Mouse (Mus musculus): ENCODE results near the gene Psen2. TPM values are rescaled to one million over a fixed set of nuclear protein-coding genes. Genes with fewer than 3 reads are reported as not detected.
A peak's percentile ranks its signal among the peaks of the same experiment; 100 is the strongest.

Gene Psen2
- polyA plus RNA-seq, 1 experiment, result 3.1 TPM

DNA sequence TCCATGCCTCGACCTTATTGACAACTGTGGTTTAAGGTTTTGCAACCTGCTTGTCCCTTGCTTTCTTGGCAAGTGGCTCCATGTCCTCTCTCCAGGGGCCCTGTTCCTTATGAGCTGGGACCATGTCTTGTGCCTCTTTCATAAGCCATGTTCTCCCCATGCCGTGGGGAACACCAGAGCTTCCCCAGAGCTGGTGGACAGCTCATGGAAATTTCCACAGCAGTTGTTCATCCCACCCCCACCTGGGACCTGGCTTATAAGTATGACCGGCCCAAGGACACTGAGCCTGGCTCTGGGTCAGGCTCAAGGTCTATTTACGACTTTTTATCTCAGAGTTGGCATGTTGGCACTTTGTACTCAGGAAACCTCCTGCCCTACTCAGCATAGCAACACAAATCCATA is 53.2 kb downstream of the Psen2 start:
- Histone ChIP-seq H3ac (ENCODE audit: control insufficient read depth, insufficient read length, low read depth) (no peak overlapping the region), H3K36me3 (ENCODE audit: control insufficient read depth, insufficient read depth) (no peaks in the 10 kb centered on the region), H3K4me3 (ENCODE audit: insufficient read depth, poor library complexity, severe bottlenecking) (no peak overlapping the region), H3K27me3 (ENCODE audit: control insufficient read depth, insufficient read depth, insufficient read length) (peaks cover 12% of the 10 kb centered on the region), H3K79me2 (ENCODE audit: control insufficient read depth, insufficient read depth) (no peaks in the 10 kb centered on the region), H3K79me3 (ENCODE audit: low read depth) (no peaks in the 10 kb centered on the region)
- no peak for TF ChIP-seq CTCF (IDR thresholded peaks at IDR 0.05; ENCODE audit: control insufficient read depth, insufficient read depth, insufficient read length)
- TF ChIP-seq MYOD1 (IDR thresholded peaks at IDR 0.05; ENCODE audit: control insufficient read depth, insufficient read length, low read depth), result no peak
- no peak for TF ChIP-seq MYOG (IDR thresholded peaks at IDR 0.05; ENCODE audit: control insufficient read depth, extremely low read depth, insufficient read length)
- TF ChIP-seq CEBPB (IDR thresholded peaks at IDR 0.05; ENCODE audit: low read depth), result no peak
- no peak for TF ChIP-seq USF1 (IDR thresholded peaks at IDR 0.05; ENCODE audit: low read depth)
- no peak for TF ChIP-seq MAX (IDR thresholded peaks at IDR 0.05)
- no peak for TF ChIP-seq FOSL1 (IDR thresholded peaks at IDR 0.05; ENCODE audit: insufficient read depth, low read length, poor library complexity, severe bottlenecking)

DNA sequence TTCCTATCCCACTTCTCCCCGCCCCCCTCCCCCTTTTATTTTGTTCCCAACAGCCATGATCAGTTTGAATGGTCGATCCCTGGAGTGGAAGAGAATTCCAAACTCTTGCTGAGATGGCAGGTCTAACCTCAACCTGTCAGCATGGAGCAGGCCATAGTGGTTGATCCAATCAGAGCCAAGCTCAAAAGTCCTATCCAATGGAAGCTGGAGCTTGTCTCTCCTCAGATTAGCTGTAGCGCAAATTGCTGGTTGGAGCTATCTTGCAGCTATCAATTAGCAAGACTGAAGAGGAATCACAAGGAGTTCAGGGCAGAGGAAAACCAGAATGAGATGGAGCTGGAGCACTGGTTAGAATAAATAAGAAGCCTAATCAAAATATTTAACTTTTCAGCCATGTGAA is 54.9 kb downstream of the Psen2 start:
- no peak overlapping the region for H3K4me3 ChIP-seq (ENCODE audit: insufficient read depth, poor library complexity, severe bottlenecking)
- TF ChIP-seq USF1 (IDR thresholded peaks at IDR 0.05; ENCODE audit: low read depth), result no peak
- no peak for TF ChIP-seq MAX (IDR thresholded peaks at IDR 0.05)
- H3K36me3 ChIP-seq (ENCODE audit: control insufficient read depth, insufficient read depth), result no peaks in the 10 kb centered on the region
- no peak overlapping the region for H3ac ChIP-seq (ENCODE audit: control insufficient read depth, insufficient read length, low read depth)
- no peaks in the 10 kb centered on the region for H3K79me3 ChIP-seq (ENCODE audit: low read depth)
- no peaks in the 10 kb centered on the region for H3K79me2 ChIP-seq (ENCODE audit: control insufficient read depth, insufficient read depth)
- H3K27me3 ChIP-seq (ENCODE audit: control insufficient read depth, insufficient read depth, insufficient read length), result peaks cover 14% of the 10 kb centered on the region

DNA sequence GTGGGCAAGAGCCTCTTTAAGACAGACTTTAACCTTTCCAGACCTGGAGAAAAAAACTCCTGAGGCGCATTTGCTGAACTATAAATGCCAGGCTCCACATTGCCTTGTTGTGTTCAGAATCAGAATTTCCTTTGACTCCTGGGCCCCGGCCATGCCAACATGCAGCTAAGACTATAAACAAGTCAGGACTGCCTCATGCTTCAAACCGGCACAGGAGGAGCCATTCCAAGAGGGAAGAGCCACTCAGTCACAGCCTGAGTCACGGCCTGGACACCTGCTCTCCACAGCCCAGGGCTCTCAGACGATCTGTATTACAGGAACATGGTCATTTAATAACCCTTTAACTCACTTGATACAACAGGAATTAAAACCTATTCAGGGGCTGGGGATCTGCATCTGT is 62.5 kb downstream of the Psen2 start:
- H3ac ChIP-seq (ENCODE audit: control insufficient read depth, insufficient read length, low read depth), result no peak overlapping the region
- no peaks in the 10 kb centered on the region for H3K36me3 ChIP-seq (ENCODE audit: control insufficient read depth, insufficient read depth)
- no peaks in the 10 kb centered on the region for H3K79me3 ChIP-seq (ENCODE audit: low read depth)
- H3K4me3 ChIP-seq (ENCODE audit: insufficient read depth, poor library complexity, severe bottlenecking), result no peak overlapping the region
- no peaks in the 10 kb centered on the region for H3K79me2 ChIP-seq (ENCODE audit: control insufficient read depth, insufficient read depth)
- peaks cover 4% of the 10 kb centered on the region for H3K27me3 ChIP-seq (ENCODE audit: control insufficient read depth, insufficient read depth, insufficient read length)
- TF ChIP-seq FOSL1 (IDR thresholded peaks at IDR 0.05; ENCODE audit: insufficient read depth, low read length, poor library complexity, severe bottlenecking), result no peak
- no peak for TF ChIP-seq USF1 (IDR thresholded peaks at IDR 0.05; ENCODE audit: low read depth)
- TF ChIP-seq MYOD1 (IDR thresholded peaks at IDR 0.05; ENCODE audit: control insufficient read depth, insufficient read length, low read depth), result no peak
- no peak for TF ChIP-seq MAX (IDR thresholded peaks at IDR 0.05)
- TF ChIP-seq CEBPB (IDR thresholded peaks at IDR 0.05; ENCODE audit: low read depth), result no peak
- no peak for TF ChIP-seq CTCF (IDR thresholded peaks at IDR 0.05; ENCODE audit: control insufficient read depth, insufficient read depth, insufficient read length)
- no peak for TF ChIP-seq MYOG (IDR thresholded peaks at IDR 0.05; ENCODE audit: control insufficient read depth, extremely low read depth, insufficient read length)

DNA sequence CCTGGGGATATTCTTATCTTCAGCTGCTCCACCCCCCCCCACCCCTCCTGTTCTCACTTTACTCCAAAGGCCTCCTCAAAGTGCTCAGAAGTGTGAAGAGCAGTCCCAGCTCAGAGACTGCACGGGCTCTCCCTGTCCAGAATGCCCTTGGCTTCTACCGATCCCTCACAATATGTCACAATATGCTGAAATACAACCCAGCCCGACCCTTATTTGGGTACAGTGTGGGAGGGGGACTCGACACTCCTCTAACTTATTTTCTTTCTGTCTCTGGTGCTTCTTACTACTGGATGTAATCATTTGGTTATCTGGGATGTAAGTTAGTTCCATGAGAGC is 63.6 kb downstream of the Psen2 start:
- TF ChIP-seq FOSL1 (IDR thresholded peaks at IDR 0.05; ENCODE audit: insufficient read depth, low read length, poor library complexity, severe bottlenecking) (no peak), MYOG (IDR thresholded peaks at IDR 0.05; ENCODE audit: control insufficient read depth, extremely low read depth, insufficient read length) (no peak), MAX (IDR thresholded peaks at IDR 0.05) (no peak), CTCF (IDR thresholded peaks at IDR 0.05; ENCODE audit: control insufficient read depth, insufficient read depth, insufficient read length) (no peak), CEBPB (IDR thresholded peaks at IDR 0.05; ENCODE audit: low read depth) (no peak), USF1 (IDR thresholded peaks at IDR 0.05; ENCODE audit: low read depth) (no peak), MYOD1 (IDR thresholded peaks at IDR 0.05; ENCODE audit: control insufficient read depth, insufficient read length, low read depth) (no peak)
- Histone ChIP-seq H3K36me3 (ENCODE audit: control insufficient read depth, insufficient read depth) (no peaks in the 10 kb centered on the region), H3K4me3 (ENCODE audit: insufficient read depth, poor library complexity, severe bottlenecking) (no peak overlapping the region), H3K79me3 (ENCODE audit: low read depth) (no peaks in the 10 kb centered on the region), H3K27me3 (ENCODE audit: control insufficient read depth, insufficient read depth, insufficient read length) (peaks cover 4% of the 10 kb centered on the region), H3ac (ENCODE audit: control insufficient read depth, insufficient read length, low read depth) (no peak overlapping the region), H3K79me2 (ENCODE audit: control insufficient read depth, insufficient read depth) (no peaks in the 10 kb centered on the region)

DNA sequence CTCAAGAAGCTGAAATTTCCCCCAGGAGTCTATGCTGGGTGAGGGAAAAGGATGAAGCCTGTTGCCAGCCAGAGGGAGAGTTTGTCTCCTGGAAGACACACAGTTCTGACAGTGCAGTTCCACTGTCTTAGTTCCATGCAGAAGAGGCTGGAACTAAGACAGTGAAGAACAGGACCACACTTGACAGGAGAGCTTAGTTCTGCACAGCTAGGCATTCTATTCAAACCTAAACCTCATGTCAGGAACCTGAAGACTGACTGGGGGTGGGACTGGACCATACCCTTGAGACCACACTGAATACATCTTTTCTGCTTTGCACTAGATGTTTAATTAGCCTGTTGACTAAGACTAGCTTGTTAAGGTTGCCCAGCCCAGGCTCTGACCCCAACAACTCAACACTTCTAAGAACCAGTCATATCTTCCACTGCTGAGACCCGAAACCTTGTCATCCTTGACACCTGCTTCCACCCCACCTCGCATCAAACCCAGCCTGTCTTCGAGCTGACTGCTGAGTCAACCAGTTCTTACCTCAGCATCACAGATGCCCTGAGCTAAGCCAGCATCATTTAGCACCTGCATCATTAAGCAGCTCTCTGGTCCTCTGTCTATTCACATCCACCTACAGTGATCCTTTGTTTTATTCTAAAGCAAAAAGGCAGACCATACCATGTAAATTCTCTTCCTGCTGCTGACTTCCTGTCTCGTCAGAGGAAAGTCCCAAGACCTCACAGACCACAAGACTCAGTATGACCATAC is 64.1 kb downstream of the Psen2 start, which contains the start of gene Coq8a:
Gene Coq8a (minus strand): TSS at position 644 of the 756 bp plus-strand sequence.
- Histone ChIP-seq H3ac (ENCODE audit: control insufficient read depth, insufficient read length, low read depth) (no peak within 1 kb of the TSS), H3K27me3 (ENCODE audit: control insufficient read depth, insufficient read depth, insufficient read length) (peaks cover 6% of the 10 kb centered on the region), H3K79me2 (ENCODE audit: control insufficient read depth, insufficient read depth) (no peaks in the 10 kb centered on the region), H3K79me3 (ENCODE audit: low read depth) (no peaks in the 10 kb centered on the region), H3K36me3 (ENCODE audit: control insufficient read depth, insufficient read depth) (no peaks in the 10 kb centered on the region), H3K4me3 (ENCODE audit: insufficient read depth, poor library complexity, severe bottlenecking) (no peak within 1 kb of the TSS)
- no peak for TF ChIP-seq MYOG (IDR thresholded peaks at IDR 0.05; ENCODE audit: control insufficient read depth, extremely low read depth, insufficient read length)
- TF ChIP-seq MAX (IDR thresholded peaks at IDR 0.05), result no peak
- TF ChIP-seq CEBPB (IDR thresholded peaks at IDR 0.05; ENCODE audit: low read depth), result no peak
- no peak for TF ChIP-seq CTCF (IDR thresholded peaks at IDR 0.05; ENCODE audit: control insufficient read depth, insufficient read depth, insufficient read length)
- TF ChIP-seq MYOD1 (IDR thresholded peaks at IDR 0.05; ENCODE audit: control insufficient read depth, insufficient read length, low read depth), result peak; percentile 18
- no peak for TF ChIP-seq FOSL1 (IDR thresholded peaks at IDR 0.05; ENCODE audit: insufficient read depth, low read length, poor library complexity, severe bottlenecking)
- TF ChIP-seq USF1 (IDR thresholded peaks at IDR 0.05; ENCODE audit: low read depth), result no peak

DNA sequence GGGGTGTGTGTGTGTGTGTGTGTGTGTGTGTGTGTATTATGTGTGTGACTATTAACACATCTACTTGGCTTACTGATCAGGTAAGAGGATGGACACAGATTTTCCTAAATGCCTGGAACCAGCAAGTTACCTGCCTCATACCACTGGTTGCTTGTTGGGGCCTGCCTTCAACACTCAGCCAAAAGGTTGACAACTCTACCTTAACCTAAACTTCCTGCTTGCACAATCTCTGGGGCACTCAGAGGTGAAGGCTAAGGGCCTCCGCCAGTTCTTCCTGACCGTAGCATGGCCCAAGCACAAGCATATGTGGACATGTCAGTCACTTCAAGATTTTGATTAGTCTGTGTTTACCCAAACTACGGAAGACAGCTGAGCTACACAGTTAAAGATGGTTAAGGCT is 65.3 kb downstream of the Psen2 start:
- Histone ChIP-seq H3K79me3 (ENCODE audit: low read depth) (no peaks in the 10 kb centered on the region), H3K36me3 (ENCODE audit: control insufficient read depth, insufficient read depth) (no peaks in the 10 kb centered on the region), H3K79me2 (ENCODE audit: control insufficient read depth, insufficient read depth) (no peaks in the 10 kb centered on the region), H3K4me3 (ENCODE audit: insufficient read depth, poor library complexity, severe bottlenecking) (no peak overlapping the region), H3K27me3 (ENCODE audit: control insufficient read depth, insufficient read depth, insufficient read length) (peaks cover 7% of the 10 kb centered on the region), H3ac (ENCODE audit: control insufficient read depth, insufficient read length, low read depth) (no peak overlapping the region)
- no peak for TF ChIP-seq FOSL1 (IDR thresholded peaks at IDR 0.05; ENCODE audit: insufficient read depth, low read length, poor library complexity, severe bottlenecking)
- no peak for TF ChIP-seq USF1 (IDR thresholded peaks at IDR 0.05; ENCODE audit: low read depth)
- TF ChIP-seq CTCF (IDR thresholded peaks at IDR 0.05; ENCODE audit: control insufficient read depth, insufficient read depth, insufficient read length), result no peak
- no peak for TF ChIP-seq MYOD1 (IDR thresholded peaks at IDR 0.05; ENCODE audit: control insufficient read depth, insufficient read length, low read depth)
- no peak for TF ChIP-seq MYOG (IDR thresholded peaks at IDR 0.05; ENCODE audit: control insufficient read depth, extremely low read depth, insufficient read length)
- TF ChIP-seq MAX (IDR thresholded peaks at IDR 0.05), result no peak
- TF ChIP-seq CEBPB (IDR thresholded peaks at IDR 0.05; ENCODE audit: low read depth), result no peak
